Mouse (Mus musculus) cerebellum, adult 2 months (tissue): ENCODE data around the gene Myo10.

Experiments used
- CTCF ChIP-seq: fragments of 200-500 bp; IDR thresholded peaks from 2 replicates; pipeline ENCODE4 v1.5.1; 2011; ENCODE audit warnings: low read depth, mild to moderate bottlenecking, control low read depth, low read length, moderate library complexity, borderline replicate concordance; ENCODE audit not compliant: insufficient read depth
- POLR2A ChIP-seq: fragments of 200-500 bp; IDR thresholded peaks from 2 replicates; pipeline ENCODE4 v1.6.1; 2011; ENCODE audit warnings: low read length, control low read depth, borderline replicate concordance; ENCODE audit not compliant: insufficient read depth

- TF ChIP-seq CTCF (no peak), POLR2A (no peak)
Measured at GRCm38 (mm10) chr15:25778937-25779336, 156.6 kb downstream of the Myo10 start.
